ENCODE assay signal across 21 mouse cellular contexts in genomic region chr10:125266322-125266721, GRCm38 (mm10).
DNase-seq lines count a peak whose midpoint lies in the region; ATAC-seq lines count a peak whose summit lies in the region.
"Had no signal": no experiment of that assay in that cellular context is flagged by ENCODE, and none has a peak within 500 bp of the region (broad histone marks: within the 10 kb centered on the region; RNA-seq: fewer than 3 reads in every experiment).

No protein-coding gene starts in this region.

- intact Hi-C loops in heart, postnatal 10 days (cut with DNase I): loop anchor here (5.0 kb wide), 1 partner anchor 81 kb away; no protein-coding TSS in a partner anchor

- ATAC-seq in forebrain, embryonic 13.5 days: no peak
- no peak for ATAC-seq in forebrain, embryonic 15.5 days (replicated peaks)
- ATAC-seq in heart, embryonic 15.5 days (replicated peaks; ENCODE audit: insufficient number of reproducible peaks, insufficient read depth, low FRiP score, low read depth): 0 out of 2 replicates have a peak, but pooled peaks have one; percentile 3
- peak; percentile 54 for ATAC-seq in megakaryocyte-erythroid progenitor cell, adult 5-6 weeks (replicated peaks; ENCODE audit: low FRiP score, low TSS enrichment, poor library complexity, severe bottlenecking)
- no peak for ATAC-seq in liver, embryonic 11.5 days (replicated peaks; ENCODE audit: low FRiP score)
- ATAC-seq: midbrain, embryonic 16.5 days had no signal

- whole genome bisulfite sequencing in forebrain, embryonic 13.5 days: 58% methylated on average over 4 of the region's 4 CpGs
- 45% methylated on average over 4 of the region's 4 CpGs for WGBS in forebrain, embryonic 15.5 days
- 28% methylated on average over 4 of the region's 4 CpGs for WGBS in heart, embryonic 15.5 days
- WGBS in liver, embryonic 11.5 days: 64% methylated on average over 4 of the region's 4 CpGs

- DNase-seq in heart, postnatal 10 days: no peak
- DNase-seq in Muller cell, postnatal 12 days (ENCODE audit: inconsistent ontology term): peak; percentile 63
- DNase-seq in liver, embryonic 11.5 days (ENCODE audit: low spot score): no peak
- DNase-seq: adrenal gland, postnatal 14 days; cerebellum, adult 8-10 months; embryo, embryonic 11 days; gastrocnemius, adult 2 months; kidney, postnatal 14 days; liver; thymus, postnatal 25 days had no signal

- no peaks in the 10 kb centered on the region for H3K36me3 ChIP-seq in forebrain, embryonic 13.5 days (ENCODE audit: poor library complexity, severe bottlenecking)
- no peaks in the 10 kb centered on the region for H3K36me3 ChIP-seq in forebrain, embryonic 15.5 days
- H3K36me3 ChIP-seq in heart, embryonic 15.5 days: no peaks in the 10 kb centered on the region
- no peaks in the 10 kb centered on the region for H3K36me3 ChIP-seq in liver, embryonic 11.5 days (ENCODE audit: control insufficient read depth, insufficient read depth, low read length)
- H3K36me3 ChIP-seq: embryonic facial prominence, embryonic 13.5 days; hindbrain, embryonic 12.5 days; neural tube, embryonic 13.5 days had no signal

- H3K27me3 ChIP-seq in forebrain, embryonic 13.5 days: no peaks in the 10 kb centered on the region
- no peaks in the 10 kb centered on the region for H3K27me3 ChIP-seq in forebrain, embryonic 15.5 days
- no peaks in the 10 kb centered on the region for H3K27me3 ChIP-seq in heart, embryonic 15.5 days
- H3K27me3 ChIP-seq in liver, embryonic 11.5 days (replicated peaks; ENCODE audit: control insufficient read depth, insufficient read depth, low read length): no peaks in the 10 kb centered on the region
- H3K27me3 ChIP-seq: hindbrain, embryonic 12.5 days; megakaryocyte, embryonic 14.5 days; neural tube, embryonic 13.5 days had no signal

- no peak overlapping the region for H3K9ac ChIP-seq in forebrain, embryonic 13.5 days
- no peak overlapping the region for H3K9ac ChIP-seq in forebrain, embryonic 15.5 days (replicated peaks)
- H3K9ac ChIP-seq in heart, embryonic 15.5 days: no peak overlapping the region
- no peak overlapping the region for H3K9ac ChIP-seq in liver, embryonic 11.5 days (ENCODE audit: low read depth, low read length)
- H3K9ac ChIP-seq: embryonic facial prominence, embryonic 13.5 days; hindbrain, embryonic 12.5 days; neural tube, embryonic 13.5 days had no signal

- H3K9me3 ChIP-seq in forebrain, embryonic 13.5 days (replicated peaks): no peaks in the 10 kb centered on the region
- H3K9me3 ChIP-seq in forebrain, embryonic 15.5 days: no peaks in the 10 kb centered on the region
- H3K9me3 ChIP-seq in heart, embryonic 15.5 days (replicated peaks): no peaks in the 10 kb centered on the region
- no peaks in the 10 kb centered on the region for H3K9me3 ChIP-seq in liver, embryonic 11.5 days (ENCODE audit: control insufficient read depth, low read length)
- H3K9me3 ChIP-seq: embryonic facial prominence, embryonic 13.5 days; hindbrain, embryonic 12.5 days; neural tube, embryonic 13.5 days had no signal

- no peak overlapping the region for H3K4me3 ChIP-seq in forebrain, embryonic 13.5 days
- no peak overlapping the region for H3K4me3 ChIP-seq in forebrain, embryonic 15.5 days
- no peak overlapping the region for H3K4me3 ChIP-seq in heart, embryonic 15.5 days
- H3K4me3 ChIP-seq in liver, embryonic 11.5 days (ENCODE audit: low read depth, low read length): no peak overlapping the region
- H3K4me3 ChIP-seq: embryonic facial prominence, embryonic 13.5 days; erythroblast, embryonic 14.5 days; gastrocnemius, adult 2 months; hindbrain, embryonic 12.5 days; megakaryocyte, embryonic 14.5 days; myocyte; neural tube, embryonic 13.5 days had no signal

- peak overlapping the region; percentile 15; the same call in 1 of the 2 replicates for H3K4me2 ChIP-seq in forebrain, embryonic 13.5 days
- no peak overlapping the region; the same call in 1 of the 2 replicates for H3K4me2 ChIP-seq in forebrain, embryonic 15.5 days (replicated peaks)
- H3K4me2 ChIP-seq in heart, embryonic 15.5 days: peak overlapping the region; percentile 40
- no peak overlapping the region for H3K4me2 ChIP-seq in liver, embryonic 11.5 days
- H3K4me2 ChIP-seq: embryonic facial prominence, embryonic 13.5 days; hindbrain, embryonic 12.5 days; neural tube, embryonic 13.5 days had no signal

- peaks cover 4% of the 10 kb centered on the region; the same call in 1 of the 2 replicates for H3K4me1 ChIP-seq in forebrain, embryonic 13.5 days
- peaks cover 7% of the 10 kb centered on the region for H3K4me1 ChIP-seq in forebrain, embryonic 15.5 days
- H3K4me1 ChIP-seq in heart, embryonic 15.5 days (replicated peaks): peaks cover 19% of the 10 kb centered on the region
- no peaks in the 10 kb centered on the region for H3K4me1 ChIP-seq in liver, embryonic 11.5 days (replicated peaks; ENCODE audit: control insufficient read depth, insufficient read depth, low read length)
- H3K4me1 ChIP-seq: hindbrain, embryonic 12.5 days; megakaryocyte, embryonic 14.5 days had no signal

- no peak overlapping the region for H3K27ac ChIP-seq in forebrain, embryonic 13.5 days
- no peak overlapping the region for H3K27ac ChIP-seq in forebrain, embryonic 15.5 days (replicated peaks)
- H3K27ac ChIP-seq in heart, embryonic 15.5 days: peak overlapping the region; percentile 26; the same call in 1 of the 2 replicates
- no peak overlapping the region for H3K27ac ChIP-seq in liver, embryonic 11.5 days (ENCODE audit: low read depth, low read length)
- H3K27ac ChIP-seq: embryonic facial prominence, embryonic 13.5 days; gastrocnemius, adult 2 months; hindbrain, embryonic 12.5 days; neural tube, embryonic 13.5 days had no signal

Comparison
In these comparisons a context has a peak if more than half of its experiments do, and no peak if none do; other contexts are left out.
1. H3K4me2 ChIP-seq: peak in forebrain, embryonic 13.5 days (single experiment) and heart, embryonic 15.5 days (single experiment); none in forebrain, embryonic 15.5 days (single experiment) and liver, embryonic 11.5 days (single experiment).
2. ATAC-seq: peak in heart, embryonic 15.5 days (single experiment) and megakaryocyte-erythroid progenitor cell, adult 5-6 weeks (single experiment); none in forebrain, embryonic 13.5 days (single experiment), forebrain, embryonic 15.5 days (single experiment) and liver, embryonic 11.5 days (single experiment).